Mouse (Mus musculus): ENCODE results near the gene Gdf1. TPM values are rescaled to one million over a fixed set of nuclear protein-coding genes. Genes with fewer than 3 reads are reported as not detected.

Gene Gdf1
- polyA plus RNA-seq (2015; fragmentation: Nextera tagmentation; extraction: Ambion mirVana): 0.87 and 5.1 TPM in 2 replicates

GRCm38 (mm10) chr8:70329124-70329834 is at the start of gene Gdf1:
Gdf1 (plus strand) TSS chr8:70329817.
- Histone ChIP-seq H3K36me3 (peaks cover 54% of the 10 kb centered on the region), H3K4me2 (replicated peaks) (peak within 1 kb of the TSS; percentile 19; the same call in 1 of the 2 replicates), H3K4me3 (peak within 1 kb of the TSS; percentile 2; the same call in 1 of the 2 replicates), H3K9ac (replicated peaks) (no peak within 1 kb of the TSS; the same call in 1 of the 2 replicates), H3K27me3 (no peaks in the 10 kb centered on the region), H3K27ac (replicated peaks) (no peak within 1 kb of the TSS), H3K4me1 (peaks cover 28% of the 10 kb centered on the region), H3K9me3 (no peaks in the 10 kb centered on the region)
- WGBS: 33% methylated on average over 14 of the region's 14 CpGs
- no peak for ATAC-seq (replicated peaks)

GRCm38 (mm10) chr8:70281001-70281400 is 48.6 kb upstream of the Gdf1 start:
- H3K9ac ChIP-seq (replicated peaks): no peak overlapping the region
- no peaks in the 10 kb centered on the region for H3K27me3 ChIP-seq
- H3K4me3 ChIP-seq: no peak overlapping the region
- 29% methylated on average over 3 of the region's 3 CpGs for WGBS
- H3K9me3 ChIP-seq: no peaks in the 10 kb centered on the region
- no peak overlapping the region for H3K27ac ChIP-seq (replicated peaks)
- peaks cover 16% of the 10 kb centered on the region for H3K4me1 ChIP-seq
- peaks cover 3% of the 10 kb centered on the region for H3K36me3 ChIP-seq
- H3K4me2 ChIP-seq (replicated peaks): no peak overlapping the region
- no peak for ATAC-seq (replicated peaks)

- Histone ChIP-seq H3K4me1 (peaks cover 16% of the 10 kb centered on the region), H3K36me3 (peaks cover 18% of the 10 kb centered on the region), H3K27ac (replicated peaks) (peak within 1 kb of the TSS; percentile 56), H3K27me3 (no peaks in the 10 kb centered on the region), H3K4me2 (replicated peaks) (peak within 1 kb of the TSS; percentile 89), H3K9me3 (no peaks in the 10 kb centered on the region), H3K4me3 (peak within 1 kb of the TSS; percentile 70), H3K9ac (replicated peaks) (peak within 1 kb of the TSS; percentile 92)
- peak; percentile 85 for ATAC-seq (replicated peaks)
- WGBS: under 1% methylated on average over 36 of the region's 36 CpGs
Measured at GRCm38 (mm10) chr8:70282603-70283135, 46.9 kb upstream of the Gdf1 start, which contains the start of gene Homer3. Homer3 (plus strand) TSS chr8:70282827.

GRCm38 (mm10) chr8:70283136-70284077 is 46.2 kb upstream of the Gdf1 start:
- peak; percentile 66 for ATAC-seq (replicated peaks)
- Histone ChIP-seq H3K27me3 (no peaks in the 10 kb centered on the region), H3K27ac (replicated peaks) (peak overlapping the region; percentile 56), H3K4me3 (peak overlapping the region; percentile 70), H3K4me2 (replicated peaks) (peak overlapping the region; percentile 89), H3K9me3 (no peaks in the 10 kb centered on the region), H3K36me3 (peaks cover 20% of the 10 kb centered on the region), H3K4me1 (peaks cover 16% of the 10 kb centered on the region), H3K9ac (replicated peaks) (peak overlapping the region; percentile 92)
- WGBS: under 1% methylated on average over 54 of the region's 55 CpGs

- H3K9ac ChIP-seq (replicated peaks): no peak overlapping the region
- no peaks in the 10 kb centered on the region for H3K9me3 ChIP-seq
- 79% methylated on average over 5 of the region's 5 CpGs for WGBS
- no peak overlapping the region for H3K27ac ChIP-seq (replicated peaks)
- no peaks in the 10 kb centered on the region for H3K27me3 ChIP-seq
- peaks cover 28% of the 10 kb centered on the region for H3K36me3 ChIP-seq
- ATAC-seq (replicated peaks): no peak
- H3K4me2 ChIP-seq (replicated peaks): no peak overlapping the region
- no peak overlapping the region for H3K4me3 ChIP-seq
- H3K4me1 ChIP-seq: peaks cover 16% of the 10 kb centered on the region
Measured at GRCm38 (mm10) chr8:70284421-70284820, 45.2 kb upstream of the Gdf1 start.

- Histone ChIP-seq H3K36me3 (peaks cover 34% of the 10 kb centered on the region), H3K27ac (replicated peaks) (no peak overlapping the region), H3K4me2 (replicated peaks) (no peak overlapping the region), H3K4me3 (no peak overlapping the region), H3K4me1 (peaks cover 16% of the 10 kb centered on the region), H3K9ac (replicated peaks) (no peak overlapping the region), H3K9me3 (no peaks in the 10 kb centered on the region), H3K27me3 (no peaks in the 10 kb centered on the region)
- no peak for ATAC-seq (replicated peaks)
- WGBS: 97% methylated on average over 15 of the region's 15 CpGs
Measured at GRCm38 (mm10) chr8:70285304-70285703, 44.3 kb upstream of the Gdf1 start.

- Histone ChIP-seq H3K36me3 (peaks cover 49% of the 10 kb centered on the region), H3K27me3 (no peaks in the 10 kb centered on the region), H3K27ac (replicated peaks) (no peak overlapping the region), H3K4me2 (replicated peaks) (no peak overlapping the region), H3K9me3 (no peaks in the 10 kb centered on the region), H3K4me1 (peaks cover 16% of the 10 kb centered on the region), H3K4me3 (no peak overlapping the region), H3K9ac (replicated peaks) (no peak overlapping the region)
- 89% methylated on average over 8 of the region's 8 CpGs for WGBS
- ATAC-seq (replicated peaks): no peak
Measured at GRCm38 (mm10) chr8:70286737-70287136, 42.9 kb upstream of the Gdf1 start.

GRCm38 (mm10) chr8:70293988-70294405 is 35.6 kb upstream of the Gdf1 start:
- H3K9me3 ChIP-seq: no peaks in the 10 kb centered on the region
- no peak overlapping the region for H3K4me3 ChIP-seq
- H3K36me3 ChIP-seq: peaks cover 89% of the 10 kb centered on the region
- no peak overlapping the region for H3K9ac ChIP-seq (replicated peaks)
- H3K27me3 ChIP-seq: no peaks in the 10 kb centered on the region
- no peak overlapping the region for H3K27ac ChIP-seq (replicated peaks)
- WGBS: 77% methylated on average over 5 of the region's 5 CpGs
- no peak for ATAC-seq (replicated peaks)
- H3K4me1 ChIP-seq: no peaks in the 10 kb centered on the region
- no peak overlapping the region for H3K4me2 ChIP-seq (replicated peaks)

GRCm38 (mm10) chr8:70300881-70301280 is 28.7 kb upstream of the Gdf1 start:
- Histone ChIP-seq H3K9me3 (no peaks in the 10 kb centered on the region), H3K4me3 (no peak overlapping the region), H3K36me3 (peaks cover 43% of the 10 kb centered on the region), H3K4me1 (peaks cover 28% of the 10 kb centered on the region), H3K27me3 (no peaks in the 10 kb centered on the region), H3K9ac (replicated peaks) (no peak overlapping the region), H3K4me2 (replicated peaks) (no peak overlapping the region), H3K27ac (replicated peaks) (no peak overlapping the region)
- WGBS: 91% methylated on average over 3 of the region's 3 CpGs
- no peak for ATAC-seq (replicated peaks)

GRCm38 (mm10) chr8:70302358-70302890 is 27.2 kb upstream of the Gdf1 start, which contains the start of the genes Ddx49 and Cope:
Ddx49 (minus strand) TSS chr8:70302489.
Cope (plus strand) TSS chr8:70302518.
- peak within 1 kb of the TSS; percentile 81 for H3K4me3 ChIP-seq
- peak; percentile 94 for ATAC-seq (replicated peaks)
- peak within 1 kb of the TSS; percentile 74 for H3K27ac ChIP-seq (replicated peaks)
- H3K9me3 ChIP-seq: no peaks in the 10 kb centered on the region
- peak within 1 kb of the TSS; percentile 68 for H3K9ac ChIP-seq (replicated peaks)
- H3K4me2 ChIP-seq (replicated peaks): peak within 1 kb of the TSS; percentile 91
- peaks cover 40% of the 10 kb centered on the region for H3K36me3 ChIP-seq
- WGBS: under 1% methylated on average over 40 of the region's 40 CpGs
- no peaks in the 10 kb centered on the region for H3K27me3 ChIP-seq
- H3K4me1 ChIP-seq: peaks cover 28% of the 10 kb centered on the region

- Histone ChIP-seq H3K9me3 (no peaks in the 10 kb centered on the region), H3K4me2 (replicated peaks) (peak overlapping the region; percentile 91), H3K9ac (replicated peaks) (peak overlapping the region; percentile 68), H3K27ac (replicated peaks) (peak overlapping the region; percentile 74), H3K36me3 (peaks cover 40% of the 10 kb centered on the region), H3K27me3 (no peaks in the 10 kb centered on the region), H3K4me3 (peak overlapping the region; percentile 81), H3K4me1 (peaks cover 28% of the 10 kb centered on the region)
- 5% methylated on average over 16 of the region's 16 CpGs for WGBS
- peak; percentile 51 for ATAC-seq (replicated peaks)
Measured at GRCm38 (mm10) chr8:70302901-70303300, 26.7 kb upstream of the Gdf1 start.

Data from forebrain, embryonic 15.5 days (tissue).